Mouse (Mus musculus) thymus, postnatal 25 days (tissue): ENCODE data around the gene Cfap61.

Experiments
- DNase-seq: peaks from one replicate; pipeline ENCODE4 v3.0.0; 2022

Cfap61 gene

DNA sequence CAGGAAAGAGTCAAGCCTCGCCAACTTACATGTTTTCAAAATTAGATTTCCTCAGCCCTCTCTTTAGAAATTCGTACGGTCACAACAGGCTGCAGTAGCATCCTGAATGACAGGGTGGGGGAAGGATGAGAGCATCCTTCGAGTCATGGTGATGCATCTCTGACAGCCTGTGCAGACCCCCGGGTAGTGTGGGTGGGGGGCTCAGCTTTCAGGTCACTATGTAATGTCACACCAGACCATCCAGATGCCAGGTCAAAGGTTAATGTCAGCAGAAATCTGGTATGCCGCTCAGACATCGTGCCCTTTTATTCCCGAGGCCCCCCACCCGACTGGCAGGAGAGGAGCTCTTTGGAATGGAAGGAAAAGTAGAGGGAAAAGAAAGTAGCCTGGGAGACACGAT, 15.7 kb downstream of the Cfap61 start:
- DNase-seq: no peak

DNA sequence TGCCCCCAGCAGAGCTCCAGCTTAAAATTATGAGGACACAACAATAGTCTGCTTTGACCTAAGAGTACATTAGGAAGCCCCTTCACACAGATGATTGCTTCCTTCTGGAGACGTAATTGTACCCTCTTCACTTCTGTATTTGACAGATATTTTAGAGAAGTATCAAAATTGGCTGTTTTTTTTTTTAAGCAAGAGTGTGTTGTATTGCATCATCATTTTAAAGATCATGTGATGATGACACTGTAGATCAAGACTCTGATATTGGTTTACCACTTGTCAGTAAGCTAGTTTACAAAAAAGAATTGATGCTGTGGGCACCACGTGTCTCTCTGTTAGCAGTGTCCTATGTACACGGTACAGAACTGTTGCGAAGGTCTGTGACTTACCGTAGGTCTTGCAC, 18.1 kb downstream of the Cfap61 start:
- DNase-seq: no peak

DNA sequence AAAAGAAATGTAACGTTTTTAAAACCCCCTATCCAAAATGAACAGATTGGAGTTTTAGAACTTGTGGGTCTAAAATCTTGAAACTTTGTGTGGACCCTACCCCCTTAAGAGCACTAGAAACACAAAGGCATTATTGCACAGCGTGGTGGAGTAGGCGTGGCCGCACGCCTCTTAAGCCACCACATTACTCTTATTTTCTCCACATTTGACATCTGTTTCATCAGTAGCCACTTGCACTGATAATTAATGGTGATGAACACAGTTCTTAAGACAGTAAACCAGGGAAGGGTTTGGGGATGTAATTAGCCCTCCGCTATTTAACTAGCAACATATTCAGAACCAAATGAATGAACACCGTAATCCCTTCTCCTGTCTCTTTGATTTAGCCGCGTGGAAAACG, 21.3 kb downstream of the Cfap61 start:
- no peak for DNase-seq

DNA sequence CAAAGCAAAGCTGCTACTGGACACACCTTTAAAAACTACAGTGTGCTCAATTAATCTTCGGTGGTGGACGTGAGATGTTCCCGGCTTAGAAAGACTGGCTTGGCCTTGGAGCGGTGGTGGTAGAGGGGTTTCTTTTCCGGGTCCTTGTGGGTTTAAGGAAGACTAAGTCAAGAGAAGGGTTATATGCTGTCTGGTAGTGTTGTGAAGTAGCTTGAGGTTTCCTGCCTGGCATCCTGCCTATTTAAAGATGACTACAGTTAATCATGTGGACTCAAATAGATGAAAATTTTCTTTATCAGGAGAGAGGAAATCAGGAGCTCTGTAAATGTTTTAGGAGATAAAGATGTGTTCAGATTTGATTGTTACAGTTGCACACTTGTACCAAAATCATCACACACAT, 21.7 kb downstream of the Cfap61 start:
- no peak for DNase-seq

DNA sequence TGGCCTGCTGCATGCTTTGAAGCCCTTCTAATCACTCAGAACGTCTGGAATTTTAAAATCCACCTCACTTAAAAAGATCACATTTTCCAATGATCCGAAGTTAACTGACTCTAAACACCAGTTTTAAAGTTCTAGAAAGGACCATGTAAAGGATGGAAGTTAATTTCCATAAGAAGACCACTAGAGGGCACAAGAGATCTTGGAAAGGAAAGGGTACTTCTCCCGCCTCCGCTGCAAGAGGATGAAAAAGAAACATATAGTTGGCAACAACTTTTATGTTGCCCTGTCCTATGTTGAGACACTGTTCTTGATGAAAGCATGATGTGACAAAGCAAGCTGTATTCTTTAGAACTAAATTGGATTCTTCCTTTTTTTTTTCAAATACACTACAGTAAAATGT, 22.9 kb downstream of the Cfap61 start:
- no peak for DNase-seq

DNA sequence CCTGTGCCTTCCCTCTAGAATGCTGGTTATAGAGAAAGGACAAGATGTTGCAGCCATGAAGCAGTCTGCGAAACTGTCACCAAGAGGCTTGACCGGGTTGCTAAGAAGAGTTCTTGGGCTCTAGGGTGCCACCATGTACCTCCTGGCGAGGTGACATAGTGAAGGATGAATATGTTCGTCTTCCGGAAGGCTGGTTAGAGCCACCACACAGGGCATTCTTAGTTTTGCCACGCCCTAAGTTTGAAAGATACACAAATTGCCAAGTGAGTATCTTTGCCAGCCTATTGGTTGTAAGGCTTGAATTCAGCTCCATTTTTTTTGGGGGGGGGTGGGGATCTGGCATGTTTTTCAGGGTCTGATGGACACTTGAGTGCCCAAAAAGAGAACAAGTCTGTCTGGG, 23.5 kb downstream of the Cfap61 start:
- no peak for DNase-seq

DNA sequence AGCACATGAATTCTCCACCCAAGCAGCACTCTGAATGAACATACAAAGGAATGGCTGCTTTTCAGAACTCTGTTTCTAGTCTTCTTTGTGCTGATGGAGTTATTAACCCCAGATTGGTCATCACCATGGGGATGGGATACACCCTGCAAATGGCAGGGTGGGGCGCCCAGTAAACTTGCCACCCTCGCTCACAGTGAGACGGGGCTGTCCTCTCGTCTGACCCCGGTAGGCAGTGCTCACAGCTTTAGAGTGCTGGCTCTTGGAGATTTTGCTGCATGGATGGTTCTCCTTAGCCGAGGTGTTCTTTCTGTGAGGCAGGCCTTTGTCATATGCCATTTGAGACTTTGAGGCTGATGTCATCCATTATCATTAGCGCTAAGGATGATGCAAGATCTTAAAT, 24.0 kb downstream of the Cfap61 start:
- DNase-seq: no peak

DNA sequence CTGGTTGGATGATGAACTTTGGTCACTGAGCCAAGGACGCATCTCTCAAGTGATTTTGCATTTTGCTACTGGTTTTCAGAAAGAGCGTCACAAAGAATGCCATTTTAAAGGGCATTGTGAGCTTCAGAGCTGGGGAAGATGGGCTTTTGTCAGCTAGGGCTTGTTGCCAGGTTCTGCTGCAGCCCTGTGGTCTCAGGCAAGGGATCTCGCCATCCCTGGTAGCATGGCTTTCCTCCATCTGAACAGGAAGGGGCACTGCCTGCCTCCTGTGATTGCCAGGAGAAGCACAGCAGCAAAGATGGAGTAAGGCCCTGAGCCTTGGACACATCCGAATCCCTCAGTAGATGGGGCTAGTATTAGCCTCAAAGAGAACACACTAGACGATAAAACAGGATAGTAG, 27.3 kb downstream of the Cfap61 start:
- DNase-seq: no peak

DNA sequence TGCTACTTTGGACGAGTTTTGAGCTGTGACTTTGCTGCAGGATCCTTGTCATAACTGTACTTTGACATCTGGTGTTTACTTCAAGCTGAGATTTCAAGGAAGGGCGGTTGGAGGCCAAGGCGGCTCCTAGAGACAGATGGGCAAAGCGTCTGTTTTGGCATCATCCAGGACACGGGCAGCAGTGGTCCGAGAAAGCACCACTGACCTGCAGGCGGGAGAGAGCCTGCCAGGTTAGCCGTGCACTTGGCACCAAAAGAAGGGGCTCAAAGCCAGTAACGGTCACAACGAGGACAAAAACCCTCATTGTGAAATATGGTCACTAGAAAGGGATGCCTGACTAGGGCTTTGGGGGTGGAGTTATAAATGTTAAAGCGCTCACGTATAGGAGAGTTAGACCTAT, 36.2 kb downstream of the Cfap61 start:
- no peak for DNase-seq

DNA sequence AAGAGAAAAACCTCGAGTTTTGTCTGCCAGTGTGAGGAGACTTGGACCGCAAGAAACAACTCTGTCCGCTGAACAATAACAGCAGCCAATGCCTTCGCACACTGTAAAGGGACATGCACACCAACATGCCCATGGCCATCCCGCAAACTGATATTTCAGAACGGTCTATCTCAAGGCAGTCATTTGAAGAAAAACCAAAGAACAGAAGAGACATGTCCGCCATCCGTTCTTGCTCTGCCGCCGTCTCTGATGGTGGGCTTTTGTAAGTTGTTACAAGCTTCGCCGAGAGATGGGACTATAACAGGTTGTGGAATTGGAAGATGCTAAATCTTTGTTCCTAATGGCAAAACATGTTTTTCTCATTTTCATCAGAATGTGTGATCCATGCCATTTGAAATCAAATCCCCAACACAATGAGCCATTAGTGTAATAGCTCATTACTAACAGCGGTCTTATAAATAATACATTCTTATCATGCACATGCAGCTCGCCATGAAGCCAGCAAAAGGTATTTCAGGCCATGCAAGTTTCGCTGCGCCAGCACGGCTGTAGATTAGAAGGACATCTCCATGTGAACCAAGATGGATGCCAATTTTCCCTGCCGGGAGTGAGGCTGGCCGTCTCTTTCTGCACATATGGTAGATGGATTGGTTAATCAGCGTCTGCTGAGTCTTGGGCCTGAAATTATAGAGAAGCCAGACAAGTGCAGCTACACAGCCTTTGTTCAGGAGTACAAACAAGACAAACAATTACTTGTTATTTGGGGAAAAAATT, 36.8 kb downstream of the Cfap61 start:
- DNase-seq: no peak

DNA sequence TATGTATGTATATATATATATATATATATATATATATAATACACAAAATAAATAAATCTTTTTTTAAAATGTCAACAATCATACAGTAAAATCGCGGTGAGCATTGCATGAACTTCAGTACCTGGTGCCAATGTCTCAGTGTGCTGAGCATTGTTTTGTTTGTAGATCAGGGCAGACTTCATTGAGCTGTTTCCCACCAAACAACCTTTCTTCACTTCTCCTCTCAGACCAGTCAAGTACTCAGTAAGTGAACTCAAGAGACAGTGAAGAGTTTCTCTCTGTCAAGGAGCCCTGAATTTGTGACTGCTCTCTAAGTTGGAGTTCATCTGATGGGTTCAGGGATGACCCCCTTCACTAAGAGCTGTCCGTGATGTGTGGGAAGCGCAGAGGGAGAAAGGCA, 38.0 kb downstream of the Cfap61 start:
- DNase-seq: no peak

DNA sequence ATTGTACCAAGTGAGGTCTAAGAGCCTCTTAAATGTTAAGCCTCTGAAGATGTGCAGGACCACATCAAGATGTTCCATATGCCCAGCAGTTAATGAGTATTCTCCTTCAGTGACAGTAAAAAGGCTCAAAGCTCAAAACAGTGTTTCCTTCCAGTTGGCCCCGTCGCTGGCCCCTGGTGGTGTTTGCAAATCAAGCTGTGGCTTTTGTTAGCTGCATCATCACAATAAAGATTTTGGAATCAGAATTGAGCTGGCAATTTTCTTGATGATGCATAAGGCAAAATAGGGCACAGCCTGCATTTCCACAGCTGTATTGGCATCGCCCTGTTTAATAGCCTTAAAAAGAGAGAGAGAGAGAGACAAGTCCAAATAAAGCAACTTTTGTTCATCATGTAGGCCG, 45.0 kb downstream of the Cfap61 start:
- no peak for DNase-seq

DNA sequence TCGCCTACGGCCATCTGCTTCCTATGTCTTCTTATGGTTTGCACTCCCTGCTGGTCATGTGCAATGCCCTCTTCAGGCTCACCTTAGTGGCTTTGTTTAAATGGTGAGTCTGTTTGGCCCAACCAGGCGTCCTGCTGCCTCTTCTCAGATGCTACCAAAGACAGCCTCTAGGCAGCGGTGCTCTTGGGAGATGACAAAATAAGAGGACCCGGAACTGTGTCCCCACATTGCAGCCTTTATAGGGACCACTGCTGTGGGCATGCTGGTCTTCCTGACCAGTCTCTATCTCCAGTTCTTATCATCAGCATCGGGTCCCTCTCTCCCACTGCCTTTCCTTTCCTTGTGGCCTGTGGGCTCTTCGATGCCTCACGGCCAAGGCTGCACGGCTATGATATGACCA, 46.3 kb downstream of the Cfap61 start:
- DNase-seq: no peak

DNA sequence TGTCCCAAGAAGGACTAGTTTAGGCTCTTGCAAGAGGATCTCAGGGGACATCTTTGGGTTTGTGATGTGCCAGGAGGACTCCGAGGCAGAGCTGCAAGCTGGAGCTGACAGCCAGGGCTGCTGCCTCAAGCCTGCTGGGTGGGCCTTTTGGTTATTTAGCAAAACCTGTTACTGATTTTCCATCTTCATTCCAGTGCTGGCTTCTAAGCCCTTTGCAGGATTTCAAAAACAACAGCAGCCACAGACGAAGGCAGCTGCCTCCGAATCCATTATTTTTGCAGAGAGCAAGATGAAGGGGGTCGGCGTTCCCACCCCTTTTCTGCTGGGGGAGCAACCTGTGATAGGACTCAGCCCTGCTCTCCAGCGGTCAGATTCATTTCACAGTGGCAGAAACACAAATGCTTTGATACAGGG, 47.1 kb downstream of the Cfap61 start:
- DNase-seq: no peak

DNA sequence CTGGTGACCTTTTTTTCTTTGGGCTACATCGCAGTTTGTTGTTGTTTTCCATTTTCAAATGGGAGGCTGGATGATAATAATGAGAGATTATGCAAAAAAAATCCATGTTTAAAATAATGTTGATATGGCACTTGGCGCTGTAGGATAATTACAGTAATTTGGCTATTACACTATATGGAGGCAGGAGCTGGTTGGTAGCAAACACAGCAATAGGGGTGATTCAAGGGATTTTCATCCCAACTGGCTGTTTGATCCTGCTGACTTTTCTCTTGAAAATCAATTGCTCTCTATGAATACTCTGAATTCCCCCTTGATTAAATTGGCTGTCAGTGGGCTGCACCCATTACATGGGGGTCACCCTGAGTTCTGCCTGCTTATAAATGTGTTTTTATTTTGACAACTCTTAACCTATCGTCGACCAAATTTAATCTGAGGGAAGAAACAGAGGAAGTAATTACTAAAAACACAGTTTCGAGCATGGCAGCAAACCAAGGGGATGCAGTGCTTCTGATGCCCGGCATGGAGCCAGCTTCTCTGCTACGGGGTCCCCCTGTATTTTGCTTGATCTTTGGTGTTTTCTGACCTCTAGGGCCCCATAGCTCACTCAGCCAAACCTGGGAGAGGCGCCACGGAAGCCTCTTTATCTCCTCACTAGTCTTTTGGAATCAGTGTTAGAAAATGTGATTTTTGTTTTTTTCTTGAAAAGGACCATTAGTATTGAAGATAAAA, 47.9 kb downstream of the Cfap61 start:
- no peak for DNase-seq

DNA sequence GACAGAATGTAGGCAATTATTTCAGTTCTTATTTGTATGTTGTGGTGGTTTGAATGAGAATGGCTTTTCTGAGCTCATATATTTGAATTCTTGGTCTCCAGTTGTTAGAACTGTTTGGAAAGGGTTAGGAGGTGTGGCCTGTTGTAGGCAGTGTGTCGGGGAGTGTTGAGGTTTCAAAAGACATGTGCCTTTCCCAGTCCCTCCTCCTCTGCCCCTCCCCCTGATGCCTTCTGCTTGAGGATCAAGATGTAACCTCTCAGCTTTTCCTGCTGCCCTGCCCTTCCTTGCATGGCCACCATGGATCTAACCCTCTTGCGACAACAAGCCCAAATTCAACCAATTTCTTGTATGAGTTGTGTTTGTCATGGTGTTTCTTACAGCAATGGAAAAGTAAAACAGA, 53.2 kb downstream of the Cfap61 start:
- no peak for DNase-seq

DNA sequence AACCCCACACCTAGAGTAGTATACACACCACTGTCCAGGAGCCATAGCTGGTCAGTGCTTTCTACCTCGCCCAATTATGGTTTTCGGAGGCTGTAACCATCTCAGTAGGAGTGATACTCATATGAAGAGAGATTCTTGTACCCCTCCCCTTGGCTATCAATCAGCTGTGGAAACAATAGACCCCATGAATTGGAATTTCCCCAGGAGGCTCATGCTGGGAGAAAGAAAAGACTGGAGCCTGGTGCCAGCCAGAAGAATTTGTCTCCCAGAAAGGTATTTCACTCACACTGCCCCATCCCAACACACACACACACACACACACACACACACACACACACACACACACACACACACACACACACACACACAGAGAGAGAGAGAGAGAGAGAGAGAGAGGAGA, 55.9 kb downstream of the Cfap61 start:
- no peak for DNase-seq

DNA sequence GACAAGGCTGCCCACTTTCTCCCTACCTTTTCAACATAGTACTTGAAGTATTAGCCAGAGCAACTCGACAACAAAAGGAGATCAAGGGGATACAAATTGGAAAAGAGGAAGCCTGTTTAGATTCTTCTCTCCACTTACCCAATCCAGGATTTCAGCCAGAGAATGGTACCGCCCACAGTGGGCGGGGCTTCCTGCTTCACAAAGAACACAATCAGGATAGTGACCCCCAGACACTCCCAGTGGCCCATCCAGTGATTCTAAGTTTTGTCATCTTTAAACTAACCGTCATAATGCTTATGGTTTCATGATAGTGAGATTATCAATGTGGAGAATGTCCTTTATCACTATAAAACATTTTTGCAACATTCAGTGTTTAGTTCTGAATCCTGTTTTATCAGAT, 61.9 kb downstream of the Cfap61 start:
- no peak for DNase-seq

DNA sequence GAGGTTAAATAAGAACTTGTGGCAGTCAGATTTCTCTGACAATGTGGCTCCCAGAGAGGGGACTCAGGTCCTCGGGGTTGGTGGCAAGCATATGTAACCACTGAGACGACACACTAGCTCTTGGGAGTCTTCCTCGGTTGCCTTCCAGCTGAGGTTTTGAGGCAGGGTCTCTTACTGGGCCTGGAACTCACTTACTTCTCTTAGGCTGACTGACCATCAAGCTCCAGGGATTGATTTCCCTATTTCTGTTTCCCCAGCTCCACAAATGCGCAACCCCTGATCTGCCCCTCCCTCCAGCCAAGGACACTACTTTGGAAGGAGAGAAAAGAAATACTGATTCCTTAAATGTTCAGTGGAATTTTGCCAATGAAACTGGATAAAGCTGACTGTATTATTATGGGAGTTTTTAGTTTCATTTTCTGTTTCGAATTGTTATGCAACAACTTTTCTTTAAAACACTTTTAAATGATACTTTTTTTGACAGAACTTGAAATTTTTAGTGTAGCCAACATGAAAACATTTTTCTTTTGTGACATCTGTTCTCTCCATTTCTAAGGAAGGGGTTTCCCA, 63.5 kb downstream of the Cfap61 start:
- DNase-seq: no peak

DNA sequence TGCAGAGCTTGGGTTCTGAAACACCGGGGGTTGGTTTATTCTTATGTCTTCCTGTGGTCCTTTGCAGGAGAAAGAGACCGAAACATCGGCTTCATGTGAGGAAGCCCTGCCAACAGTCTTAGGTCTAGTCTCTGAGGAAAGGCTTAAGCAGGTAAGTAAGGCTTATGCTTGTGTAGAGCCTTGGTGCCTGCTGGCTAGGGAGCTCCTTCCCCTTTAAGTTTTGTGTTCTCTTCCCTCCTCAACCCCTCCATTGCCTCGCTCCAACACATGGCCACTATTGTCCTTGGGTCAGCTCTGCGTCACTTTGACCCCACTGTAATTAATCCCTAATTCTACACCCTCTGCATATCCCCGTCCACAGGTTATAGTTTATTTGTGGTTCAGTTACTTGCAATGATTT, 74.2 kb downstream of the Cfap61 start:
- no peak for DNase-seq

DNA sequence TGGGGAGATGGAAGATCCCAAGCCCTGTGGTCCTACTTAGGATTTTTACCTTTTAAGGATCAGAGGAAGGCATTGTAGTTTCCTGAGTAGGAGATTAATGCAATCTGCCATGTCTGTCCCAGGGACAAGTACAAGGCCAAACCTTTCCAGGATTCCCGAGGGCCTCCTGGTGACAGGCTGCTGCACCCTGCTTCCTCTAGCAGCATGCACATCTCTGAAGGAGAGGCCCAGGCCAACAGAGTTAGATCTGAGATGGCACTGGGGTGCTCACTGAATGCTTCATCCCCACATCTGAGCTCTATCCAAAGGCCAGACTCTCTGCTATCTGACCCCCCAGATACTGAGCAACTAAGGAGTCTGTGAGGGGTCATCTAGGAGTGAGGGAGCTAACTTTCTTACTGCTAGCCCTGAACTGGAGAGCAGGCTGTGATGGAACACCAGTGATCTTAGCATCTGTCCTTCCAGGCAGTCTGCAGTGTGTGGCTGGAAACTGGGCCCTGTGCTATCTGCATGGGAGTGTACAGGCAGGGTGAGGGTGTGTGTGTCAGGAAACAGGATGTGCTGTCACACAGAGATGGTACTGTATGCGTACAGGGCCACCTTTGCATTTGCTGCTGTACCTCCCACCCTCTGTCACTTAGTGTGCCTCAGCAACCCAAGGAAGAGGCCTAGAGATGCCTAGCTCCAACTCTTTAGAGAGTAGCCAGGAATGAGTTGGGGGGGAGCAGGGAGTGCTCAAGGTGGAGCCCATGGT, 75.2 kb downstream of the Cfap61 start:
- no peak for DNase-seq

DNA sequence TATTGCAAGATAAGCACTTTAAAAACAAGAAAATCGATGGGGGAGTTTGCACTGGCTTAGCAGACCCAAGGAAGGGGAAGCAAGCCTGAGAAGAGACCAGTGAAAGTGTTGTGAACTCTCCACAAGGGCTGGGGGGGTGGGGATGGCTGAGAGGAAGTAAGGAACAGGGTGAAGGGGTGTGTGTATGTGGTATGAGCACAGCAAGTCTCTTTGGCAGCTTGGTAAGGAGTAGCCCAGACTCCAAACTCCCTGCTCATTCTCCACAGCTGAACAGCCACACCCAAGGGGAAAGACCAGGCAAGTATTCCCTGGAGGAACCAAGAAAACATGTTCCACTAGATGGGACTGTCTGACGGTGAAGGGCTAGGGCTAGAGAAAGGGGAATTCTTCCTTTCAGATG, 76.2 kb downstream of the Cfap61 start:
- no peak for DNase-seq

DNA sequence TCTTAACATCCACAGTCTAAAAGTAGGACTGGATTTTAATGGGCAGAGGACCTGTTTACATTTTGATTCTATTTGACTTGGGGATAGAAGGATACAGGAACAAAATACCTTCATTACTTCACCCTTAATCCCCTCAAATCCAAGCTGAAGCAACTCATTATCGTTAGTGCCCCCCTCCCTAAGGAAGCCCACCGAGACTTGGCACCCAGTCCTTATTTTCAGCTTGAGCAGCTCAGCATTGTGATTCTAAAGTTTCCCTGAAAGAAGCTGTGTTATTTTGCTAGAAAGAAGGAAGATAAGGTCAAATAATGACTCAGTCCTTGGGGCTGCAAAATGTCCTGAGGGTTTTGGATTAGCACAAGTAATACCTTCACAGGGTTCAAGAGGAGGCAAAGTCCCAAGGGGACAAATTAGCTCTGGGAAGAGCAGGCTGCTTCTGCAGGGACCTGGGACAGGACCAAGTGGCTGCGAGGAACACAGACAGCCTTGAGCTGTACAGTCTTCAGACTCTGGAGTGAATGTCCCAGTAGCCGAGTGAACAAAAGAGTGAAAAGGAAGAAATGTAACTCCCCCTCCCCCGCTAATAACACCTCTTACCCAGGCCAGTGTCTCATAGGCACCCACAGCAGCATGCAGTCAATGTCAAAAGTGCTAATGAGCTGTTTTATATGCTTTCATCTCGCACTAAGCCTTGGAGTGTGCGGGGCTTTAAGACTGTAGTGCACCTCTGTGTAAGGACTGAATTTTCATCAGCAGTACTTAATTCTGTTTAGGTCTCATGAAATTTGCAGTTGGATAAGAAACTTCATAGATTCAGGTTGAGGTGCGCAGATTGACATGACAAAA, 81.0 kb downstream of the Cfap61 start:
- no peak for DNase-seq
